Mouse (Mus musculus) left cerebral cortex, postnatal 4 days (tissue): ENCODE results near the gene Kcne1. TPM values are rescaled to one million over a fixed set of nuclear protein-coding genes. Genes with fewer than 3 reads are reported as not detected.
A peak's percentile ranks its signal among the peaks of the same experiment; 100 is the strongest.

Experiments used
- DNase-seq: peaks from one replicate; pipeline ENCODE4 v3.0.0-alpha.2; 2022
- intact Hi-C: fragments of 180-260 bp; cut with DNase I; formaldehyde crosslinking; loops from one replicate; pipeline ENCODE4 v1.15.1; 2025
- total RNA-seq, 2 experiments: library from RNA; stranded (reverse); gene quantifications; 2 replicates each; pipeline ENCODE4 v1.2.3; 2021

The Kcne1 gene
- total RNA-seq, result not detected

GRCm38 (mm10) chr16:92359229-92359628, at the start of gene Kcne1:
Gene Kcne1 (minus strand): TSS chr16:92359468.
- DNase-seq, result no peak
- intact Hi-C loops, result no loop called here

- no peak for DNase-seq
- intact Hi-C loops, result no loop called here
These were observed 48.6 kb upstream of the Kcne1 start for GRCm38 (mm10) chr16:92407883-92408282.

- intact Hi-C loops, result no loop called here
- no peak for DNase-seq
These were observed 44.9 kb upstream of the Kcne1 start for GRCm38 (mm10) chr16:92404141-92404540.

GRCm38 (mm10) chr16:92403069-92403468, 43.8 kb upstream of the Kcne1 start:
- intact Hi-C loops, result no loop called here
- no peak for DNase-seq

- intact Hi-C loops, result no loop called here
- no peak for DNase-seq
These were observed 42.9 kb upstream of the Kcne1 start for GRCm38 (mm10) chr16:92402216-92402615.

- intact Hi-C loops, result no loop called here
- no peak for DNase-seq
These were observed 41.9 kb upstream of the Kcne1 start for GRCm38 (mm10) chr16:92401206-92401605.

- DNase-seq, result peak; percentile 71
- intact Hi-C loops, result no loop called here
These were observed 40.5 kb upstream of the Kcne1 start for GRCm38 (mm10) chr16:92399490-92400458.

GRCm38 (mm10) chr16:92398574-92399118, 39.4 kb upstream of the Kcne1 start:
- intact Hi-C loops, result no loop called here
- DNase-seq, result no peak

GRCm38 (mm10) chr16:92397745-92398573, 38.7 kb upstream of the Kcne1 start:
- intact Hi-C loops, result no loop called here
- DNase-seq, result no peak

GRCm38 (mm10) chr16:92393732-92394131, 34.5 kb upstream of the Kcne1 start:
- no peak for DNase-seq
- intact Hi-C loops, result no loop called here

GRCm38 (mm10) chr16:92387692-92388091, 28.4 kb upstream of the Kcne1 start:
- DNase-seq, result no peak
- intact Hi-C loops, result loop anchor here (10.0 kb wide), 1 partner anchor 67 kb away; no protein-coding TSS in a partner anchor

GRCm38 (mm10) chr16:92385062-92385461, 25.8 kb upstream of the Kcne1 start:
- DNase-seq, result peak; percentile 76
- intact Hi-C loops, result loop anchor here (10.0 kb wide), 1 partner anchor 70 kb away; no protein-coding TSS in a partner anchor

- DNase-seq, result no peak
- intact Hi-C loops, result loop anchor here (10.0 kb wide), 1 partner anchor 71 kb away; no protein-coding TSS in a partner anchor
These were observed 24.1 kb upstream of the Kcne1 start for GRCm38 (mm10) chr16:92383412-92383811.

- intact Hi-C loops, result loop anchor here (10.0 kb wide), 1 partner anchor 72 kb away; no protein-coding TSS in a partner anchor
These were observed 23.2 kb upstream of the Kcne1 start for GRCm38 (mm10) chr16:92382508-92382907.

GRCm38 (mm10) chr16:92381092-92381491, 21.8 kb upstream of the Kcne1 start:
- intact Hi-C loops, result loop anchor here (10.0 kb wide), 1 partner anchor 74 kb away; no protein-coding TSS in a partner anchor
- DNase-seq, result no peak

More at GRCm38 (mm10) chr16:92382508-92382907, 23.2 kb upstream of the Kcne1 start:
- DNase-seq, result peak; percentile 69

GRCm38 (mm10) chr16:92376976-92377375, 17.7 kb upstream of the Kcne1 start:
- no peak for DNase-seq
- intact Hi-C loops, result no loop called here

- intact Hi-C loops, result no loop called here
- peak; percentile 26 for DNase-seq
These were observed 12.4 kb upstream of the Kcne1 start for GRCm38 (mm10) chr16:92371623-92372022.

GRCm38 (mm10) chr16:92369260-92369659, 10.0 kb upstream of the Kcne1 start:
- intact Hi-C loops, result no loop called here
- DNase-seq, result no peak

- DNase-seq, result no peak
- intact Hi-C loops, result no loop called here
These were observed 6.2 kb upstream of the Kcne1 start for GRCm38 (mm10) chr16:92365477-92365876.

- intact Hi-C loops, result no loop called here
These were observed 1.4 kb upstream of the Kcne1 start for GRCm38 (mm10) chr16:92360711-92361110.

GRCm38 (mm10) chr16:92358734-92359133, 534 bp downstream of the Kcne1 start:
- peak; percentile 34 for DNase-seq
- intact Hi-C loops, result no loop called here

More at GRCm38 (mm10) chr16:92360711-92361110, 1.4 kb upstream of the Kcne1 start:
- peak; percentile 54 for DNase-seq
